Comparison of ENCODE assay signal across 26 mouse cellular contexts in the genomic region with DNA sequence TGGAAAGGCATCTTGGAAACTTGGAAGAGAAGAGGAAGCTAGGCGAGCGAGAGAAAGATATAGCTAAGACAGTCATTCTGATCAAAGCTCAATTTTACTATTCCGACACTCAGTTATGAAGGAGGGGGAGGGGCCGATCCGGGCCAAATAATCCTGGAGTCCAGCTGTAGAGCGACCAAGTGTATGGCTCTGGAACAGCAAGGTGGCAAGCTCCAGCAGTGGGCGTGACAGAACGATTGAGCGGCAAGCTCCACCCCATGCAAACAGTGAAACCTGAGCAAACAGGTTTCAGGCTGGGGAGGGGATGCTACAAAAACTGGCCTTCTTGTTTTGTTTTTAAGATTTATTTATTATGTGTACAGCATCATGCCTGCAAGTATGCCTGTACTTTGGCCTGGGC. TPM values are rescaled to one million over a fixed set of nuclear protein-coding genes. Genes with fewer than 3 reads are reported as not detected.
A peak's percentile ranks its signal among the peaks of the same experiment; 100 is the strongest.
DNase-seq lines count a peak whose midpoint lies in the region; ATAC-seq lines count a peak whose summit lies in the region.
"Had no signal": no experiment of that assay in that cellular context is flagged by ENCODE, and none has a peak within 500 bp of the region (broad histone marks: within the 10 kb centered on the region; RNA-seq: fewer than 3 reads in every experiment).

No protein-coding gene starts in this region.

- peak; percentile 85 for DNase-seq in heart, adult 11 months
- no peak for DNase-seq in heart, adult 9 months (ENCODE audit: low spot score in 2 of 2)
- DNase-seq in kidney, adult 8-10 months, result peak; percentile 31 to 57
- DNase-seq in midbrain, embryonic 11.5 days (ENCODE audit: low spot score, missing footprints), result peak; percentile 78
- DNase-seq in retina, postnatal 1 day, result no peak
- DNase-seq: adrenal gland, postnatal 14 days; cerebellum, adult 11 months; cerebellum, adult 9-10 months; embryo, embryonic 11 days; gastrocnemius, postnatal 36 days; heart, adult 2 months; heart, postnatal 10 days; layer of hippocampus, postnatal 36 days; left cerebral cortex, postnatal 4 days had no signal

- H3K4me3 ChIP-seq in kidney, embryonic 16.5 days (ENCODE audit: low read length), result no peak overlapping the region
- no peak overlapping the region for H3K4me3 ChIP-seq in midbrain, embryonic 11.5 days (ENCODE audit: low read depth, low read length)
- no peak overlapping the region for H3K4me3 ChIP-seq in midbrain, embryonic 13.5 days (replicated peaks)
- H3K4me3 ChIP-seq: embryonic facial prominence, embryonic 12.5 days; forebrain, embryonic 15.5 days; heart, adult 2 months; heart, embryonic 13.5 days; liver, embryonic 15.5 days; lung, embryonic 15.5 days; midbrain, embryonic 12.5 days; neural tube, embryonic 13.5 days had no signal

- no peaks in the 10 kb centered on the region for H3K4me1 ChIP-seq in kidney, embryonic 16.5 days (ENCODE audit: insufficient read depth, low read length)
- no peaks in the 10 kb centered on the region for H3K4me1 ChIP-seq in midbrain, embryonic 11.5 days (ENCODE audit: control insufficient read depth, insufficient read depth, low read length)
- no peaks in the 10 kb centered on the region for H3K4me1 ChIP-seq in midbrain, embryonic 13.5 days (replicated peaks)
- H3K4me1 ChIP-seq: embryonic facial prominence, embryonic 12.5 days; forebrain, embryonic 15.5 days; heart, embryonic 13.5 days; liver, embryonic 15.5 days; lung, embryonic 15.5 days; midbrain, embryonic 12.5 days; neural tube, embryonic 13.5 days had no signal

- no peak overlapping the region for H3K9ac ChIP-seq in kidney, embryonic 16.5 days (replicated peaks; ENCODE audit: low read length)
- H3K9ac ChIP-seq in midbrain, embryonic 11.5 days (ENCODE audit: low read length), result no peak overlapping the region
- H3K9ac ChIP-seq in midbrain, embryonic 13.5 days (replicated peaks), result no peak overlapping the region
- H3K9ac ChIP-seq: embryonic facial prominence, embryonic 12.5 days; forebrain, embryonic 15.5 days; heart, embryonic 13.5 days; hindbrain, embryonic 14.5 days; liver, embryonic 15.5 days; lung, embryonic 15.5 days; midbrain, embryonic 12.5 days; neural tube, embryonic 13.5 days had no signal

- no peaks in the 10 kb centered on the region for H3K36me3 ChIP-seq in kidney, embryonic 16.5 days (ENCODE audit: insufficient read depth, low read length)
- no peaks in the 10 kb centered on the region for H3K36me3 ChIP-seq in midbrain, embryonic 11.5 days (ENCODE audit: control insufficient read depth, insufficient read depth, low read length)
- 0 out of 2 replicates have a peak, but pooled peaks cover 3% of the 10 kb centered on the region for H3K36me3 ChIP-seq in midbrain, embryonic 13.5 days
- H3K36me3 ChIP-seq: embryonic facial prominence, embryonic 12.5 days; forebrain, embryonic 15.5 days; liver, embryonic 15.5 days; lung, embryonic 15.5 days; midbrain, embryonic 12.5 days; neural tube, embryonic 13.5 days had no signal

- no peak for ATAC-seq in kidney, embryonic 16.5 days (ENCODE audit: low FRiP score, low TSS enrichment)
- no peak for ATAC-seq in midbrain, embryonic 11.5 days (ENCODE audit: low FRiP score)
- no peak for ATAC-seq in midbrain, embryonic 13.5 days
- ATAC-seq: forebrain, embryonic 15.5 days had no signal

- no peaks in the 10 kb centered on the region for H3K9me3 ChIP-seq in kidney, embryonic 16.5 days (ENCODE audit: low read length)
- H3K9me3 ChIP-seq in midbrain, embryonic 11.5 days (ENCODE audit: control insufficient read depth, low read length), result no peaks in the 10 kb centered on the region
- no peaks in the 10 kb centered on the region for H3K9me3 ChIP-seq in midbrain, embryonic 13.5 days
- H3K9me3 ChIP-seq: embryonic facial prominence, embryonic 12.5 days; forebrain, embryonic 15.5 days; G1E; heart, embryonic 13.5 days; liver, embryonic 15.5 days; lung, embryonic 15.5 days; midbrain, embryonic 12.5 days; neural tube, embryonic 13.5 days had no signal

- 83% methylated on average over 9 of the region's 9 CpGs for WGBS in kidney, embryonic 16.5 days
- 89% methylated on average over 9 of the region's 9 CpGs for WGBS in midbrain, embryonic 11.5 days
- 87% methylated on average over 9 of the region's 9 CpGs for WGBS in midbrain, embryonic 13.5 days

- no peak overlapping the region for H3K4me2 ChIP-seq in kidney, embryonic 16.5 days (replicated peaks; ENCODE audit: low read depth, low read length)
- no peak overlapping the region for H3K4me2 ChIP-seq in midbrain, embryonic 11.5 days
- H3K4me2 ChIP-seq in midbrain, embryonic 13.5 days (replicated peaks), result no peak overlapping the region
- H3K4me2 ChIP-seq: embryonic facial prominence, embryonic 12.5 days; forebrain, embryonic 15.5 days; heart, embryonic 13.5 days; hindbrain, embryonic 14.5 days; liver, embryonic 15.5 days; lung, embryonic 15.5 days; midbrain, embryonic 12.5 days; neural tube, embryonic 13.5 days had no signal

- no peak overlapping the region for H3K27ac ChIP-seq in kidney, embryonic 16.5 days (ENCODE audit: low read length)
- no peak overlapping the region for H3K27ac ChIP-seq in midbrain, embryonic 11.5 days (ENCODE audit: low read depth, low read length)
- H3K27ac ChIP-seq in midbrain, embryonic 13.5 days, result no peak overlapping the region
- H3K27ac ChIP-seq: embryonic facial prominence, embryonic 12.5 days; forebrain, embryonic 15.5 days; heart, adult 2 months; heart, embryonic 13.5 days; hindbrain, embryonic 14.5 days; liver, embryonic 15.5 days; lung, embryonic 15.5 days; midbrain, embryonic 12.5 days; neural tube, embryonic 13.5 days had no signal

- no peaks in the 10 kb centered on the region for H3K27me3 ChIP-seq in kidney, embryonic 16.5 days (ENCODE audit: insufficient read depth, low read length)
- no peaks in the 10 kb centered on the region for H3K27me3 ChIP-seq in midbrain, embryonic 11.5 days (ENCODE audit: control insufficient read depth, insufficient read depth, low read length)
- no peaks in the 10 kb centered on the region for H3K27me3 ChIP-seq in midbrain, embryonic 13.5 days
- H3K27me3 ChIP-seq: CH12.LX; embryonic facial prominence, embryonic 12.5 days; forebrain, embryonic 15.5 days; heart, embryonic 13.5 days; liver, embryonic 15.5 days; lung, embryonic 15.5 days; midbrain, embryonic 12.5 days; neural tube, embryonic 13.5 days had no signal

RNA-seq across cellular contexts. Expression of gene Dhx9, which starts 12.6 kb away (rescaled TPM):
- polyA plus RNA-seq in kidney, embryonic 16.5 days (2015; fragmentation: Nextera tagmentation; extraction: Ambion mirVana), result 23.2 and 30.0 TPM in 2 replicates
- polyA plus RNA-seq in midbrain, embryonic 11.5 days (2014; fragmentation: Nextera tagmentation; extraction: Ambion mirVana), result 27.0 and 35.6 TPM in 2 replicates
- polyA plus RNA-seq in midbrain, embryonic 13.5 days (2015; fragmentation: Nextera tagmentation; extraction: Ambion mirVana), result 51.6 and 53.7 TPM in 2 replicates

RNA-seq across cellular contexts. Expression of gene Npl, which starts 49.8 kb away (rescaled TPM):
- 23.9 and 25.2 TPM in 2 replicates for polyA plus RNA-seq in kidney, embryonic 16.5 days (2015; fragmentation: Nextera tagmentation; extraction: Ambion mirVana)
- 20.5 and 23.6 TPM in 2 replicates for polyA plus RNA-seq in midbrain, embryonic 11.5 days (2014; fragmentation: Nextera tagmentation; extraction: Ambion mirVana)
- 10.0 and 12.2 TPM in 2 replicates for polyA plus RNA-seq in midbrain, embryonic 13.5 days (2015; fragmentation: Nextera tagmentation; extraction: Ambion mirVana)

Comparison
In these comparisons a context has a peak if more than half of its experiments do, and no peak if none do; other contexts are left out.
1. DNase-seq: peak in heart, adult 11 months (single experiment), kidney, adult 8-10 months (2 of 2) and midbrain, embryonic 11.5 days (single experiment); none in heart, adult 9 months (0 of 2) and retina, postnatal 1 day (single experiment).